Mouse (Mus musculus): ENCODE results near the gene Hpse2.

GRCm38 (mm10) chr19:43193562-43193961 is 194.6 kb downstream of the Hpse2 start:
- no peak for TF ChIP-seq ZNF384 (IDR thresholded peaks at IDR 0.05; ENCODE audit: low read depth, low read length)
- no peak for TF ChIP-seq MAFK (IDR thresholded peaks at IDR 0.05; ENCODE audit: insufficient read depth, low read depth, low read length)
- TF ChIP-seq HCFC1 (IDR thresholded peaks at IDR 0.05; ENCODE audit: borderline replicate concordance, insufficient read depth, low read length) = no peak
- TF ChIP-seq CHD2 (IDR thresholded peaks at IDR 0.05; ENCODE audit: low read depth, low read length) = no peak
- no peak for TF ChIP-seq ZC3H11A (IDR thresholded peaks at IDR 0.05; ENCODE audit: borderline replicate concordance, low read depth, low read length)
